Mouse (Mus musculus): ENCODE results near the gene Cdk10. TPM values are rescaled to one million over a fixed set of nuclear protein-coding genes. Genes with fewer than 3 reads are reported as not detected.

Gene Cdk10
- polyA plus RNA-seq, 1 experiment from 2014 or later, result 23.4 TPM

GRCm38 (mm10) chr8:123275096-123275495 is 50.5 kb downstream of the Cdk10 start:
- peaks cover 2% of the 10 kb centered on the region; the same call in 1 of the 2 replicates for H3K36me3 ChIP-seq (ENCODE audit: insufficient read depth, low read length)
- H3K9ac ChIP-seq (replicated peaks; ENCODE audit: low read depth), result no peak overlapping the region
- TF ChIP-seq CTCF (IDR thresholded peaks at IDR 0.05) (no peak), EP300 (IDR thresholded peaks at IDR 0.05) (no peak)
- H3K27me3 ChIP-seq (replicated peaks; ENCODE audit: insufficient read depth, low read length), result no peaks in the 10 kb centered on the region
- no peak overlapping the region for H3K27ac ChIP-seq (ENCODE audit: low read length)
- no peaks in the 10 kb centered on the region for H3K4me1 ChIP-seq (ENCODE audit: insufficient read depth, low read depth, low read length)
- DNase-seq (ENCODE audit: low spot score) (no peak), ATAC-seq (no peak)
- H3K9me3 ChIP-seq (ENCODE audit: low read length), result no peaks in the 10 kb centered on the region
- H3K4me3 ChIP-seq (ENCODE audit: low read depth, low read length), result no peak overlapping the region
- no peak overlapping the region for H3K4me2 ChIP-seq (replicated peaks; ENCODE audit: low read depth, low read length)
- 93% methylated on average over 12 of the region's 12 CpGs for WGBS

- no peak for DNase-seq (ENCODE audit: low spot score)
These were observed 53.8 kb downstream of the Cdk10 start for GRCm38 (mm10) chr8:123278445-123278844.

GRCm38 (mm10) chr8:123279828-123280227 is 55.2 kb downstream of the Cdk10 start:
- Histone ChIP-seq H3K36me3 (ENCODE audit: insufficient read depth, low read length) (no peaks in the 10 kb centered on the region), H3K9me3 (ENCODE audit: low read length) (no peaks in the 10 kb centered on the region), H3K4me2 (replicated peaks; ENCODE audit: low read depth, low read length) (no peak overlapping the region), H3K4me1 (ENCODE audit: insufficient read depth, low read depth, low read length) (no peaks in the 10 kb centered on the region), H3K27me3 (replicated peaks; ENCODE audit: insufficient read depth, low read length) (no peaks in the 10 kb centered on the region), H3K27ac (ENCODE audit: low read length) (no peak overlapping the region), H3K4me3 (ENCODE audit: low read depth, low read length) (no peak overlapping the region), H3K9ac (replicated peaks; ENCODE audit: low read depth) (no peak overlapping the region)
- WGBS, result 91% methylated on average over 4 of the region's 4 CpGs
- ATAC-seq (no peak), DNase-seq (ENCODE audit: low spot score) (peak; percentile 30)
- TF ChIP-seq CTCF (IDR thresholded peaks at IDR 0.05), result no peak
- no peak for TF ChIP-seq EP300 (IDR thresholded peaks at IDR 0.05)

More at GRCm38 (mm10) chr8:123278445-123278844, 53.8 kb downstream of the Cdk10 start:
- H3K27ac ChIP-seq (ENCODE audit: low read length), result no peak overlapping the region
- H3K27me3 ChIP-seq (replicated peaks; ENCODE audit: insufficient read depth, low read length), result no peaks in the 10 kb centered on the region
- no peak overlapping the region for H3K9ac ChIP-seq (replicated peaks; ENCODE audit: low read depth)
- no peak for TF ChIP-seq EP300 (IDR thresholded peaks at IDR 0.05)
- TF ChIP-seq CTCF (IDR thresholded peaks at IDR 0.05), result no peak
- H3K4me2 ChIP-seq (replicated peaks; ENCODE audit: low read depth, low read length), result no peak overlapping the region
- H3K4me3 ChIP-seq (ENCODE audit: low read depth, low read length), result no peak overlapping the region
- H3K9me3 ChIP-seq (ENCODE audit: low read length), result no peaks in the 10 kb centered on the region
- no peak for ATAC-seq
- WGBS, result 65% methylated on average over 7 of the region's 7 CpGs
- H3K36me3 ChIP-seq (ENCODE audit: insufficient read depth, low read length), result no peaks in the 10 kb centered on the region
- no peaks in the 10 kb centered on the region for H3K4me1 ChIP-seq (ENCODE audit: insufficient read depth, low read depth, low read length)

- H3K4me2 ChIP-seq (replicated peaks; ENCODE audit: low read depth, low read length), result no peak overlapping the region
- no peaks in the 10 kb centered on the region for H3K9me3 ChIP-seq (ENCODE audit: low read length)
- TF ChIP-seq EP300 (IDR thresholded peaks at IDR 0.05), result no peak
- no peak for TF ChIP-seq CTCF (IDR thresholded peaks at IDR 0.05)
- DNase-seq (ENCODE audit: low spot score) (peak; percentile 44), ATAC-seq (peak; percentile 48)
- H3K36me3 ChIP-seq (ENCODE audit: insufficient read depth, low read length), result no peaks in the 10 kb centered on the region
- H3K4me3 ChIP-seq (ENCODE audit: low read depth, low read length), result no peak overlapping the region
- WGBS, result 84% methylated on average over 13 of the region's 13 CpGs
- H3K4me1 ChIP-seq (ENCODE audit: insufficient read depth, low read depth, low read length), result no peaks in the 10 kb centered on the region
- H3K9ac ChIP-seq (replicated peaks; ENCODE audit: low read depth), result no peak overlapping the region
- no peaks in the 10 kb centered on the region for H3K27me3 ChIP-seq (replicated peaks; ENCODE audit: insufficient read depth, low read length)
- no peak overlapping the region for H3K27ac ChIP-seq (ENCODE audit: low read length)
These were observed 55.9 kb downstream of the Cdk10 start for GRCm38 (mm10) chr8:123280302-123281094.

Other genes starting within 250 kb of the Cdk10 start
- 46.5 and 60.1 TPM in 2 replicates for gene Ankrd11, start 182.6 kb upstream of the Cdk10 start, polyA plus RNA-seq (2015; fragmentation: Nextera tagmentation; extraction: Ambion mirVana)
- 22.7 and 27.3 TPM in 2 replicates for gene Spg7, start 161.9 kb upstream of the Cdk10 start, polyA plus RNA-seq (2015; fragmentation: Nextera tagmentation; extraction: Ambion mirVana)
- gene Rpl13, start 122.5 kb upstream of the Cdk10 start, polyA plus RNA-seq (2015; fragmentation: Nextera tagmentation; extraction: Ambion mirVana), result 1,019 and 1,086 TPM in 2 replicates
- 0.94 and 1.3 TPM in 2 replicates for gene Cpne7, start 107.5 kb upstream of the Cdk10 start, polyA plus RNA-seq (2015; fragmentation: Nextera tagmentation; extraction: Ambion mirVana)
- gene Sult5a1, start 66.5 kb upstream of the Cdk10 start, polyA plus RNA-seq (2015; fragmentation: Nextera tagmentation; extraction: Ambion mirVana), result 18.3 TPM in 2 replicates
- 98.1 and 104 TPM in 2 replicates for gene Dpep1, start 38.6 kb upstream of the Cdk10 start, polyA plus RNA-seq (2015; fragmentation: Nextera tagmentation; extraction: Ambion mirVana)
- gene Chmp1a, start 12.1 kb upstream of the Cdk10 start, polyA plus RNA-seq (2015; fragmentation: Nextera tagmentation; extraction: Ambion mirVana), result 127 and 130 TPM in 2 replicates
- 3.2 and 4.8 TPM in 2 replicates for gene Spata33, start 12.0 kb upstream of the Cdk10 start, polyA plus RNA-seq (2015; fragmentation: Nextera tagmentation; extraction: Ambion mirVana)
- gene Spata2l, start 11.4 kb downstream of the Cdk10 start, polyA plus RNA-seq (2015; fragmentation: Nextera tagmentation; extraction: Ambion mirVana), result 4.8 TPM in 2 replicates
- gene Zfp276, start 29.4 kb downstream of the Cdk10 start, polyA plus RNA-seq (2015; fragmentation: Nextera tagmentation; extraction: Ambion mirVana), result 14.4 and 14.6 TPM in 2 replicates
- gene Vps9d1, start 29.5 kb downstream of the Cdk10 start, polyA plus RNA-seq (2015; fragmentation: Nextera tagmentation; extraction: Ambion mirVana), result 14.0 and 14.3 TPM in 2 replicates
- 4.5 and 6.0 TPM in 2 replicates for gene Fanca, start 93.7 kb downstream of the Cdk10 start, polyA plus RNA-seq (2015; fragmentation: Nextera tagmentation; extraction: Ambion mirVana)
- 1.6 and 2.0 TPM in 2 replicates for gene Spire2, start 107.9 kb downstream of the Cdk10 start, polyA plus RNA-seq (2015; fragmentation: Nextera tagmentation; extraction: Ambion mirVana)
- gene Tcf25, start 148.9 kb downstream of the Cdk10 start, polyA plus RNA-seq (2015; fragmentation: Nextera tagmentation; extraction: Ambion mirVana), result 133 and 144 TPM in 2 replicates
- gene Mc1r, start 182.3 kb downstream of the Cdk10 start, polyA plus RNA-seq (2015; fragmentation: Nextera tagmentation; extraction: Ambion mirVana), result not detected in 2 replicates
- 0.42 and 0.58 TPM in 2 replicates for gene Tubb3, start 186.6 kb downstream of the Cdk10 start, polyA plus RNA-seq (2015; fragmentation: Nextera tagmentation; extraction: Ambion mirVana)
- 11.2 and 11.6 TPM in 2 replicates for gene Def8, start 198.7 kb downstream of the Cdk10 start, polyA plus RNA-seq (2015; fragmentation: Nextera tagmentation; extraction: Ambion mirVana)